Mouse (Mus musculus) CD4-positive naive resting alpha-beta T cell, adult 76 days (primary cell): ENCODE measurements around the gene Ccpg1. TPM values are rescaled to one million over a fixed set of nuclear protein-coding genes. Genes with fewer than 3 reads are reported as not detected.

Experiments
- total RNA-seq: library from RNA; stranded (reverse); gene quantifications from one replicate; pipeline ENCODE4 v1.2.4, GENCODE M21; 2023

Ccpg1 gene
- 245 TPM for total RNA-seq

DNA sequence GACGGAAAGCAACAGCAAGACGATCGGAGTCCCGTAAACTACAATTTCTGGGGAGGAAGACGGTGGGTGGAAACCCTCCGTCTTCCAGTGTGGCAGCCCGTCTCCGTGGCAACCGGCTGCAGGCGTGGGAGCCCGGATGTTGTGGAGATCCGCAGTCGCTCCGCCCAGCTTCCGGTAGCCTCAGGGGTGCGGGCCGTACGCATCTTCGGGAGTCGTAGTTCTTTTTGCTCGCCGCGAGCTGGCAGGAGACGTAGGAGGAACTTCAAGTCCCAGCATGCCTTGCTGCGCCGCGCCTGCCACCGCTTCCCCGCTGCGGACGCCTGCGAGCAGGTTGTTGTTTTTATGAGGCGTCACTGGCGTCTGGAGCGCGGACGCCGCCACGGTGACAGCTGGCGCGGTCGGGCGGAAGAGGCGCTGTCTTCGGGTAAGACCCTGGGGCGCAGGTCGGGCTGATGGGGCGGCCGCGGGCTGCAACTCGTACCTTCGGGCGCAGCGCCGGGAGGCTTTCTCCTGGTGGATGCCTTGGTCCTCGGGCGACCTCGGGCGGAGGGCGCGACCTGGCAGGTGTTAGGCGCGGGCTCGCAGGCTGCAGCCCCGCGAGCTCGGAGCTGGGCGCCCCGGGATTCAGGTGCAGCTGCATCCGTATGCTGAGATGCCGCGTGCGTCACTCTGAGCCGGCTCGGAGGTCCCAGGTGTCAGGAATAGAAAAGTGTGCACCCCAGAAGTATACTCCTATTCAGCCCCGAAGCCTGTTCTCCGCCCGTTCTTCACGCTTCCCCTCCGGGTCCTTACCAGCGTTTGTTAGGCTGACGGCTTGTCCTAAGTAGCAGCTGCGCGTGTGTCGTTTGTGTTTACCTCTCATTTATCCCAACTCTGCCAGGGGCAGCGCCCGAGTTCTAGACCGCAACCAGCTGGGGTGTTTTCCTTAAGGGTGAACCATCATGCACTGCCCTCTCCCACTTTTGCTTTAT, at the start of gene Ccpg1, which contains the start of gene Ccpg1os:
Ccpg1 (plus strand) TSS at position 180 of the 971 bp plus-strand sequence.
Ccpg1os (minus strand) TSS at position 133 of the 971 bp plus-strand sequence.

DNA sequence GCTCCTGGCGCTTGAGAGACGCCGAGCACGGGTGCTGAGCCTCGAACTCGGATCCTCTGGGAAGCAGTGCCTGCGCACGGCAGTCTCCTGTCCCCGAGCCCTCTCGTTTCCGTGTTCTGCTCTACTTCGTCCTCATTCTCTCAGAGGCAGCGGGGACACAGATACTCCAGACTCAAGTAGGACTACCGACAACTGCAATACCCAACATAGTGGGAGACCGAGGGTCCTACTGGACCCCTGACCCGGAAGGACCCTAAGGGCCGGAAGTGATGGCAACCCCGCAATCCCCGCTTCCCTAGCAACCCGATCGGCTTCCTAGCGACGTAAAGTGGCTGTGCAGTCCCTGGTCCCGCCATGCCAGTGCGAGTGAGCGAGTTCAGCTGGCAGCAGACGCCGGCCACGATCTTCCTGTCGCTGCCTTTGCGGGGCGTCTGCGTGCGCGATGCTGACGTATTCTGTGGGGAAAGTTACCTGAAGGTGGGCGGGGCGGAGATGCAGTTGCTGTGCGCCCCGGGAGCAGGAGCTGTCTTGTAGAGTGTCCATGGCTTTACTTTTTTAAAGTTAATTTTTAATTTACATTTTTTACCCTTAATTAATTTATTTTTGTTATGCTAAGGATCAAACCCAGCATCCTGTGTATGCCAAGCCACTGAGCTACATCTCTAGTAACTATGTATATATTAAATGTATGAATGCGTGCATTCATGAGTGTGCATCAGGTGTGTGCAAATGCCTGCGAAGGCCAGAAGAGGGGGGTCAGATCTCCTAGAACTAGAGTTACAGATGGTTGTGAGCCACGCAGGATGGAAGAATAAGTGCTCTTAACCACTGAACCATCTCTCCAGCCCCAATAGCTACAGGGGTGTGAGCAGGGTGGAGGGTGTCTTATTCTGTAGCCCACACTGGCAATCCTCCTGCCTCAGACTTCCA, 26.4 kb upstream of the Ccpg1 start, which contains the start of the genes Dyx1c1 and Gm44503:
Dyx1c1 (plus strand) TSS at position 265 of the 930 bp plus-strand sequence.
Gm44503 (plus strand) TSS at position 332 of the 930 bp plus-strand sequence.

DNA sequence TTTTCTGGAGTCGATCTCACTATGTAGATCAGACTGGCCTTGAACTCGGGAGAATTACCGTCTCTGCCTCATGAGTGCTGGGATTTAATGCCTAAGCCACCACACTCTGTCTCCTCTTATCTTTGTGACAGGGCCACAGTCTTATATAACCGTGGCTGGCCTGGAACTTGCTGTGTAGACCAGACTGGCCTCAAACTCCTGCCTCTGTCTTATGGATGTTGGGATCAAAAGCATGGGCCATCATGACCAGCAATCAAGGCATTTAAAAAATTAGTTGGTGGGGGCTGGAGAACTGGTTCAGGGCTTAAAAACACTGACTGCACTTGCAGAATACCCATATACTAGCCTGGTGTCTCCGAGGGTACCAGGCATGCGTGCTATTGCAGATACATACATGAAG, 54.9 kb downstream of the Ccpg1 start, which contains the start of gene Pigb:
Pigb (minus strand) TSS at position 299 of the 400 bp plus-strand sequence.

DNA sequence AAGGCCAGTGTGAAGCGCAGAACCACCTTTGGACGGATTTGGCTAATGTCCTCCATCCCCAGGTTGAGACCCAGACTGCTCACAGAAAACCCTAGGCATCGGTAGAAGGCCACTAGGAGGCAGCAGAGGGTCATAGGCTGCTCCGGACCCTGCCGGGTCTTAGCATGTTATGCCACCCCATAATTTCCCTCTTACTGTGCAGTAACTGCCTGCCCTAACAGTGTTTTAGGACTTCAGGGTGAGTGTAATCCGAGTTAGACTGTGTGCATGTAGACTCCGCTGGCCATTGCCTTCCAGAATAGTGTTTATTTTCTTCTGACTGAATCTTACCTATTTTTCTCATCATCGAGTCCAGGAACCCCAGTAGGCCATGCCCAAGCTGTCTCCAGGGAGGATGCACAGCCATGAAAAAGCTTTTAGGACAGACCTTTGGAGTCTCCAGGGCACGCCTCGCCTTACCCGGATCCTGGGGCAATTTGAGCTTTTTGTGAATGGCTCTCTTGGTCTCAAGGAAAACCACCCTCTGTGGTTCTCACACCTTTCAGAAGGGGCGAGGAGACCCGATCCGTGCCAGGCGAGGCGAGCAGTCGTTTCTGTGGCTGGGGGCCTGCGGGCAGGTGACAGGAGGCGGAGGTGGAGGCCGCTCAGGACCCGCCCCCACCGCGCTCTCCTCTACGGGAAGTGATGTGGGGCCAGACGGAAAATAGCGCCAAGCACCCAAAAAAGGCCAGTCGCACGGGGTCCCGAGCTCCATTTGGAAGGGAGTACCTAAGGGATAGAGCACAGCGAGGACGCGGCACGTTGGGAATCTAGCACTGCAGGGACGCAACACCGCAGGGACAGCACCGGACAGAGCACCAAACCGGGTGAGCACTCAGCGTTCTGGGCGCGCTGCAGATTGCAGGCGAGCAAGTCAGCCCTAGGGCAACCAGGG, 59.2 kb downstream of the Ccpg1 start, which contains the start of gene Rab27a:
Rab27a (plus strand) TSS at position 709 of the 934 bp plus-strand sequence.

Other genes with a start within 250 kb of the Ccpg1 start
- not detected for gene Prtg, start 178.6 kb upstream of the Ccpg1 start, total RNA-seq
- not detected for gene Pygo1, start 59.8 kb upstream of the Ccpg1 start, total RNA-seq
- gene Dyx1c1, start 26.6 kb upstream of the Ccpg1 start, total RNA-seq = 3.5 TPM
- gene Gm44503, start 26.6 kb upstream of the Ccpg1 start, total RNA-seq = not detected
- gene Ccpg1os, start within 50 bp of the Ccpg1 start, total RNA-seq = 4.8 TPM
- 14.0 TPM for gene Pigb, start 54.9 kb downstream of the Ccpg1 start, total RNA-seq
- gene Rab27a, start 59.4 kb downstream of the Ccpg1 start, total RNA-seq = 47.3 TPM
- 9.4 TPM for gene Khdc3, start 116.4 kb downstream of the Ccpg1 start, total RNA-seq
- not detected for gene Gm20509, start 117.0 kb downstream of the Ccpg1 start, total RNA-seq
- gene Rsl24d1, start 128.0 kb downstream of the Ccpg1 start, total RNA-seq = 75.0 TPM